Comparison of ENCODE assay signal across 16 mouse cellular contexts in genomic region chr4:47012476-47012875, GRCm38 (mm10). TPM values are rescaled to one million over a fixed set of nuclear protein-coding genes. Genes with fewer than 3 reads are reported as not detected.
DNase-seq lines count a peak whose midpoint lies in the region; ATAC-seq lines count a peak whose summit lies in the region.
"Had no signal": no experiment of that assay in that cellular context is flagged by ENCODE, and none has a peak within 500 bp of the region (broad histone marks: within the 10 kb centered on the region; RNA-seq: fewer than 3 reads in every experiment).

No protein-coding gene starts in this region.

- H3K9ac ChIP-seq in hindbrain, embryonic 13.5 days, result no peak overlapping the region
- H3K9ac ChIP-seq in hindbrain, embryonic 14.5 days, result no peak overlapping the region
- H3K9ac ChIP-seq: heart, embryonic 13.5 days; kidney, embryonic 15.5 days had no signal

- no peak overlapping the region for H3K27ac ChIP-seq in hindbrain, embryonic 13.5 days
- H3K27ac ChIP-seq in hindbrain, embryonic 14.5 days, result no peak overlapping the region
- H3K27ac ChIP-seq: heart, embryonic 13.5 days; kidney, embryonic 15.5 days had no signal

- no peaks in the 10 kb centered on the region for H3K9me3 ChIP-seq in hindbrain, embryonic 13.5 days
- H3K9me3 ChIP-seq in hindbrain, embryonic 14.5 days (ENCODE audit: control insufficient read depth, low read length), result no peaks in the 10 kb centered on the region
- H3K9me3 ChIP-seq: heart, embryonic 13.5 days; kidney, embryonic 15.5 days had no signal

- ATAC-seq in hindbrain, embryonic 13.5 days (ENCODE audit: low FRiP score), result peak; percentile 50; the same call in 1 of the 2 replicates
- no peak for ATAC-seq in hindbrain, embryonic 14.5 days (ENCODE audit: low FRiP score)

- H3K27me3 ChIP-seq in hindbrain, embryonic 13.5 days, result no peaks in the 10 kb centered on the region
- no peaks in the 10 kb centered on the region for H3K27me3 ChIP-seq in hindbrain, embryonic 14.5 days (ENCODE audit: control insufficient read depth, insufficient read depth, low read length)

- WGBS in hindbrain, embryonic 13.5 days, result 55% methylated on average over 10 of the region's 10 CpGs
- 48% methylated on average over 10 of the region's 10 CpGs for WGBS in hindbrain, embryonic 14.5 days

- H3K4me2 ChIP-seq in hindbrain, embryonic 13.5 days, result no peak overlapping the region
- no peak overlapping the region for H3K4me2 ChIP-seq in hindbrain, embryonic 14.5 days (replicated peaks)
- H3K4me2 ChIP-seq: heart, embryonic 13.5 days; kidney, embryonic 15.5 days had no signal

- peak; percentile 44 for DNase-seq in adrenal gland, adult 2 months
- no peak for DNase-seq in adrenal gland, adult 18-20 months (ENCODE audit: low spot score in 2 of 2)
- no peak for DNase-seq in hindbrain, embryonic 14.5 days (ENCODE audit: low spot score)
- DNase-seq in layer of hippocampus, postnatal 25 days (ENCODE audit: extremely low spot score in 1 of 2, low spot score in 1 of 2), result peak; percentile 31 to 52
- DNase-seq in layer of hippocampus, adult 8-10 months (ENCODE audit: low spot score in 2 of 2), result no peak
- DNase-seq in Muller cell, postnatal 12 days (ENCODE audit: inconsistent ontology term), result peak; percentile 58
- DNase-seq in spleen, postnatal 14 days (ENCODE audit: low spot score in 2 of 2), result no peak
- DNase-seq: gastrocnemius, postnatal 25 days; liver; lung, adult 2 months; retina, postnatal 1 day had no signal

- H3K4me3 ChIP-seq in hindbrain, embryonic 13.5 days, result no peak overlapping the region
- H3K4me3 ChIP-seq in hindbrain, embryonic 14.5 days (replicated peaks; ENCODE audit: low read length), result no peak overlapping the region
- H3K4me3 ChIP-seq: erythroblast, embryonic 14.5 days; heart, embryonic 13.5 days; kidney, embryonic 15.5 days had no signal

- peaks cover 19% of the 10 kb centered on the region for H3K36me3 ChIP-seq in hindbrain, embryonic 13.5 days
- peaks cover 18% of the 10 kb centered on the region for H3K36me3 ChIP-seq in hindbrain, embryonic 14.5 days (replicated peaks; ENCODE audit: control insufficient read depth, insufficient read depth)
- H3K36me3 ChIP-seq: heart, embryonic 13.5 days had no signal

- H3K4me1 ChIP-seq in hindbrain, embryonic 13.5 days (replicated peaks), result peaks cover 26% of the 10 kb centered on the region
- H3K4me1 ChIP-seq in hindbrain, embryonic 14.5 days (replicated peaks; ENCODE audit: control insufficient read depth, insufficient read depth, low read length), result peaks cover 14% of the 10 kb centered on the region

RNA-seq across cellular contexts. Expression of gene Gabbr2, which starts 20.8 kb away (rescaled TPM):
- total RNA-seq in adrenal gland, adult 2 months (2021), result under 1 TPM; 0.17 to 0.24 TPM
- 0.07 and 0.22 TPM in 2 replicates for polyA plus RNA-seq in adrenal gland, adult 2 months (2012; rRNA removed)
- total RNA-seq in adrenal gland, adult 18-20 months (2021), result under 1 TPM; 0.27 to 0.35 TPM
- 4.0 and 4.8 TPM in 2 replicates for polyA plus RNA-seq in hindbrain, embryonic 13.5 days (2015; fragmentation: Nextera tagmentation; extraction: Ambion mirVana)
- 13.3 and 13.8 TPM in 2 replicates for polyA plus RNA-seq in hindbrain, embryonic 14.5 days (2014; fragmentation: Nextera tagmentation; extraction: Ambion mirVana)
- 100 to 1,000 TPM; 200 to 208 TPM for total RNA-seq in layer of hippocampus, postnatal 25 days (2021)
- total RNA-seq in layer of hippocampus, adult 8-10 months (2022), result 100 to 1,000 TPM; 175 to 209 (median 187) TPM
- total RNA-seq: megakaryocyte, adult 5-6 weeks had no signal
- polyA plus RNA-seq: erythroblast, embryonic 14.5 days; lung, adult 2 months had no signal

RNA-seq across cellular contexts. Expression of gene Anks6, which starts 44.8 kb away (rescaled TPM):
- total RNA-seq in adrenal gland, adult 2 months (2021), result 1 to 10 TPM; 3.6 to 6.9 TPM
- polyA plus RNA-seq in adrenal gland, adult 2 months (2012; rRNA removed), result 5.4 and 6.4 TPM in 2 replicates
- total RNA-seq in adrenal gland, adult 18-20 months (2021), result 1 to 10 TPM; 3.6 to 4.7 TPM
- 4.1 and 4.3 TPM in 2 replicates for polyA plus RNA-seq in hindbrain, embryonic 13.5 days (2015; fragmentation: Nextera tagmentation; extraction: Ambion mirVana)
- polyA plus RNA-seq in hindbrain, embryonic 14.5 days (2014; fragmentation: Nextera tagmentation; extraction: Ambion mirVana), result 4.8 and 5.0 TPM in 2 replicates
- total RNA-seq in layer of hippocampus, postnatal 25 days (2021), result 10 to 100 TPM; 18.8 to 23.5 TPM
- total RNA-seq in layer of hippocampus, adult 8-10 months (2022), result 10 to 100 TPM; 19.5 to 30.3 (median 23.8) TPM
- polyA plus RNA-seq: erythroblast, embryonic 14.5 days had no signal

Comparison
In these comparisons a context has a peak if more than half of its experiments do, and no peak if none do; other contexts are left out.
1. DNase-seq: peak in adrenal gland, adult 2 months (single experiment), layer of hippocampus, postnatal 25 days (2 of 2) and Muller cell, postnatal 12 days (single experiment); none in adrenal gland, adult 18-20 months (0 of 2), hindbrain, embryonic 14.5 days (single experiment), layer of hippocampus, adult 8-10 months (0 of 2) and spleen, postnatal 14 days (0 of 2).
2. RNA of gene Gabbr2, which starts 20.8 kb away (total RNA-seq): 200 to 208 TPM in layer of hippocampus, postnatal 25 days and 175 to 209 TPM in layer of hippocampus, adult 8-10 months; 0.27 to 0.35 TPM in adrenal gland, adult 18-20 months and 0.17 to 0.24 TPM in adrenal gland, adult 2 months; every median in the first group is over 100 times any median in the second.